Mouse (Mus musculus) lung, adult 2 months (tissue): ENCODE measurements around the gene C530025M09Rik. TPM values are rescaled to one million over a fixed set of nuclear protein-coding genes. Genes with fewer than 3 reads are reported as not detected.

Experiments
- DNase-seq: peaks from one replicate; pipeline ENCODE4 v3.0.0; 2022
- H3K4me1 ChIP-seq: fragments of 200-500 bp; 2 replicates; pipeline ENCODE4 v1.6.1; 2011; ENCODE audit warnings: low read length; ENCODE audit not compliant: control insufficient read depth, insufficient read depth
- H3K4me3 ChIP-seq: fragments of 200-500 bp; replicated peaks from 2 replicates; pipeline ENCODE3; 2011; ENCODE audit warnings: low read depth, mild to moderate bottlenecking, control low read depth, low read length; ENCODE audit errors: extremely low read depth
- CTCF ChIP-seq: fragments of 200-500 bp; IDR thresholded peaks from 2 replicates; pipeline ENCODE4 v1.5.1; 2011; ENCODE audit warnings: mild to moderate bottlenecking, low read length, control low read depth; ENCODE audit not compliant: insufficient read depth
- POLR2A ChIP-seq: fragments of 200-500 bp; IDR thresholded peaks from 2 replicates; pipeline ENCODE4 v1.6.1; 2011; ENCODE audit warnings: low read depth, mild to moderate bottlenecking, control low read depth, low read length, borderline replicate concordance; ENCODE audit errors: extremely low read depth
- WGBS: fragments of 180-500 bp; shearing (Covaris S2); methylation state at CpG from one replicate; pipeline ENCODE4 v1.1.7; 2018; 5-methylcytosine and 5-hydroxymethylcytosine counted together
- polyA plus RNA-seq: library from polyadenylated mRNA; depleted of rRNA; stranded (reverse); fragments of >200 nt; gene quantifications from 2 replicates; pipeline ENCODE4 v1.2.3, GENCODE M21; 2012; rRNA removed

Gene C530025M09Rik
- not detected in 2 replicates for polyA plus RNA-seq

GRCm38 (mm10) chr2:149830536-149831458 is at the start of gene C530025M09Rik:
C530025M09Rik (minus strand) TSS chr2:149831213.
- WGBS, result under 1% methylated on average over 81 of the region's 82 CpGs
- TF ChIP-seq POLR2A (no peak), CTCF (no peak)
- H3K4me3 ChIP-seq, result no peak within 1 kb of the TSS
- no peak for DNase-seq
- no peaks in the 10 kb centered on the region for H3K4me1 ChIP-seq

- Histone ChIP-seq H3K4me1 (no peaks in the 10 kb centered on the region), H3K4me3 (no peak overlapping the region)
- no peak for TF ChIP-seq CTCF
- no peak for TF ChIP-seq POLR2A
- 30% methylated on average over 2 of the region's 2 CpGs for WGBS
- no peak for DNase-seq
Measured at GRCm38 (mm10) chr2:149877954-149878353, 46.9 kb upstream of the C530025M09Rik start.

- Histone ChIP-seq H3K4me1 (no peaks in the 10 kb centered on the region), H3K4me3 (no peak overlapping the region)
- TF ChIP-seq POLR2A, result no peak
- TF ChIP-seq CTCF, result no peak
- WGBS, result 84% methylated on average over 3 of the region's 3 CpGs
- no peak for DNase-seq
Measured at GRCm38 (mm10) chr2:149873346-149873745, 42.3 kb upstream of the C530025M09Rik start.

GRCm38 (mm10) chr2:149872496-149872895 is 41.5 kb upstream of the C530025M09Rik start:
- Histone ChIP-seq H3K4me3 (no peak overlapping the region), H3K4me1 (no peaks in the 10 kb centered on the region)
- DNase-seq, result no peak
- 77% methylated on average over 4 of the region's 4 CpGs for WGBS
- TF ChIP-seq POLR2A (no peak), CTCF (no peak)

- Histone ChIP-seq H3K4me3 (no peak overlapping the region), H3K4me1 (no peaks in the 10 kb centered on the region)
- WGBS, result 63% methylated on average over 2 of the region's 2 CpGs
- DNase-seq, result no peak
- TF ChIP-seq CTCF (no peak), POLR2A (no peak)
Measured at GRCm38 (mm10) chr2:149870496-149870895, 39.5 kb upstream of the C530025M09Rik start.

- DNase-seq, result no peak
- H3K4me3 ChIP-seq, result no peak overlapping the region
- no peaks in the 10 kb centered on the region for H3K4me1 ChIP-seq
- TF ChIP-seq CTCF (no peak), POLR2A (no peak)
- WGBS, result 60% methylated on average over 5 of the region's 5 CpGs
Measured at GRCm38 (mm10) chr2:149865914-149866435, 35.0 kb upstream of the C530025M09Rik start.

- TF ChIP-seq CTCF (no peak), POLR2A (no peak)
- no peaks in the 10 kb centered on the region for H3K4me1 ChIP-seq
- WGBS, result 78% methylated on average over 3 of the region's 3 CpGs
- H3K4me3 ChIP-seq, result no peak overlapping the region
- DNase-seq, result no peak
Measured at GRCm38 (mm10) chr2:149861002-149861401, 30.0 kb upstream of the C530025M09Rik start.

GRCm38 (mm10) chr2:149848778-149849177 is 17.8 kb upstream of the C530025M09Rik start:
- DNase-seq, result no peak
- Histone ChIP-seq H3K4me1 (no peaks in the 10 kb centered on the region), H3K4me3 (no peak overlapping the region)
- WGBS, result 43% methylated on average over 4 of the region's 4 CpGs
- no peak for TF ChIP-seq CTCF
- TF ChIP-seq POLR2A, result no peak

- H3K4me1 ChIP-seq, result no peaks in the 10 kb centered on the region
- TF ChIP-seq POLR2A, result no peak
- H3K4me3 ChIP-seq, result no peak overlapping the region
- WGBS, result 50% methylated on average over 2 of the region's 2 CpGs
- peak; percentile 53 for DNase-seq
Measured at GRCm38 (mm10) chr2:149844575-149844974, 13.6 kb upstream of the C530025M09Rik start.

GRCm38 (mm10) chr2:149839666-149840065 is 8.7 kb upstream of the C530025M09Rik start:
- TF ChIP-seq CTCF (no peak), POLR2A (no peak)
- 74% methylated on average over 2 of the region's 2 CpGs for whole genome bisulfite sequencing
- Histone ChIP-seq H3K4me3 (no peak overlapping the region), H3K4me1 (no peaks in the 10 kb centered on the region)
- DNase-seq, result no peak
